Mouse (Mus musculus) regulatory T cell (primary cell): Measurements from ENCODE around the gene Spns3.

ENCODE experiments used
- in situ Hi-C: fragments of 300-600 bp; cut with MboI, MseI; formaldehyde crosslinking; loops from one replicate; pipeline ENCODE4 v1.15.1; 2025; ENCODE audit warnings: high pct_unique_total_duplicates

Gene Spns3

GRCm38 (mm10) chr11:72453105-72453953, 97.0 kb downstream of the Spns3 start:
- in situ Hi-C loops: no loop called here

DNA sequence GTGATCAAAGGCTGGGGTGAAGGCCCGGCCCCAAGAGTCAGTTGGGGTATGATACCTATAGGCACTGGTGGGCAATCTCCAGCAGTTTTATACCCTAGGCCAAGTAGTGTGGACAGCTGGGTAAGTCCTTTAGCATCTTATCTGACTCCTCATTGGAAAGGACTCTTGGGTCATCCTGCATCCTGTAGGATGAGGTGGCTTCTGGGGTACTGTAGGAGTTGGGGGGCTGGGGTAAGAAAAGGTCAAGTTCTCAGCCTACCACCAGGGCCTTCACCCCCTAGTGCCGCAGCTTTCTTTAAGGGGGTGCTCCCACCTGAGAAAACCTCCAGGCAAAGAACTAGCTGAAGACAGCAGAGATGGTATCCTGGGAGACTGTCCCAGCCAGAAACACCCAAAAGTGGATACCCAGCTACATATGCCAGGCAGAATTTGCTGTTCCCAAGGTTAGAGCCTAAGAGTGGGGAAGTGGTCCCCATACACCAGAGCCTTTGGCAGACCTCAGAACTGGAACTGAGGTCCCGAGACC, 98.1 kb downstream of the Spns3 start:
- in situ Hi-C loops: no loop called here

DNA sequence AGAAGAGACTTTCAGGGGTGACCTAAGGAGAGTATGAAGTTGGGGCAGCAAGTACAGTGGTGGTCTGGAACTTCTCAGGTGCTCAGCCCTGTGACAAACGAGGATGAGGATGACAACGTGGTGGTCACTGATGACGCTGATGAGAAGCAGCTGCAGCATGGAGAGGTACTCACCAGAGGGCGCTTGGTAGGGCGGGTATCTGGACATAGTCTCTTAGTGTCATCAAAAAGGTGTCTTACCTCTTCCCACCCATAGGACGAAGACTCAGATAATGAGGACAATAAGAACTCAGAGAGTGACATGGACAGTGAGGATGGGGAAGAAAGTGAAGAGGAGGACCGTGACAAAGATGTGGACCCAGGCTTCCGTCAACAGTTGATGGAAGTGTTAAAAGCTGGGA, 102.8 kb downstream of the Spns3 start:
- in situ Hi-C loops: loop anchor here (25.0 kb wide), 1 partner anchor 1435 kb away; the partner anchor contains the start of genes Derl2, Dhx33 and Mis12

GRCm38 (mm10) chr11:72446311-72447105, 103.8 kb downstream of the Spns3 start:
- in situ Hi-C loops: loop anchor here (25.0 kb wide), 1 partner anchor 1434 kb away; the partner anchor contains the start of genes Derl2, Dhx33 and Mis12
